Mouse (Mus musculus) neutrophil, adult 5-6 weeks (primary cell): ENCODE data around the gene C130050O18Rik. TPM values are rescaled to one million over a fixed set of nuclear protein-coding genes. Genes with fewer than 3 reads are reported as not detected.
A peak's percentile ranks its signal among the peaks of the same experiment; 100 is the strongest.

ENCODE experiments used
- ATAC-seq: fragments of 151-379, 151-347 bp; 2 replicates; pipeline ENCODE4 v1.8.0; 2017; ENCODE audit warnings: mild to moderate bottlenecking, moderate TSS enrichment; ENCODE audit not compliant: insufficient number of reproducible peaks, poor library complexity, low FRiP score, severe bottlenecking; ENCODE audit errors: extremely low read depth
- total RNA-seq: library from RNA; stranded (forward); fragments of 200-1000 nt; gene quantifications from 2 replicates; pipeline ENCODE4 v1.2.3, GENCODE M21; 2017

The C130050O18Rik gene
- total RNA-seq, 1 experiment from 2014 or later, result 40.3 TPM

DNA sequence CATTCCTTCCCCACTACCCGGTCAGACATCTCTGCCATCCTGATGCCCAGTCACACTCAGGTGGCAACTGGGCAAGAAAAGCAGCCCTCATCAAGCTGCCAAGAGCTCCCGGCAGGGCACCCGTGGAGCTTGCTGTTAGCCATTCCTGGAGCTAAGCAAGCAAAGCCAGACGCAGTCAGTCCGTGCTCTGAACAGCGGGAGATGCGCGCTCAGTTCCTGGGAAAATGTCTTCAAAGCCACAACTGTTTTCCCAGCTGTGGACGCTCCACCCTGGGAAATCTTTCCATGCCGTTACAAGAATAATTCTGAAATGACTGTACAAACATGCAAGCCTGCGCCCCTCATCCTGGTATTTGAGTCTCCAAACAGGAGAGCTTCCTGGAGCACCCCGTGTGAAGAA, 37.3 kb downstream of the C130050O18Rik start:
- ATAC-seq, result no peak

DNA sequence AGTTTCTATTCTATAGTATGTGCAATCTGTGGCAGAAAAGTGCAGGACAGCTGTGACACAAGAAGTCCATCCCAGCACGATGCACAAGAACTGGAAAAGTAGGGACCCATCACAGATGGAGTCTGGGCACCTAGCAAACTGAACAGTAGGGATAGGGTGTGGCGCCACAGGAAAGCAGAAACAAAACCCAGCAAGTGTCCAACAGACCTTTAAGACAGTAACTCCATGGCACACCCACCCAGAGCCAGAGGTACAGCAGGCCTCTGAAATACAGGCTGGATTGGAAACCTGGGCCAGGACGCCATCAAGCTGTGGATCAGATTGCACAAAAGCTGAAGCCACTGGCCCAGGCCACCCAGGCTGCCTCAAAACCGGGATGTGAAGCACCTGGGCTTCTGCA, 37.9 kb downstream of the C130050O18Rik start:
- no peak for ATAC-seq

GRCm38 (mm10) chr5:139445258-139445657, 40.2 kb downstream of the C130050O18Rik start:
- no peak for ATAC-seq

GRCm38 (mm10) chr5:139448025-139448424, 42.9 kb downstream of the C130050O18Rik start:
- ATAC-seq, result no peak

GRCm38 (mm10) chr5:139449161-139449791, 44.2 kb downstream of the C130050O18Rik start:
- ATAC-seq, result no peak

DNA sequence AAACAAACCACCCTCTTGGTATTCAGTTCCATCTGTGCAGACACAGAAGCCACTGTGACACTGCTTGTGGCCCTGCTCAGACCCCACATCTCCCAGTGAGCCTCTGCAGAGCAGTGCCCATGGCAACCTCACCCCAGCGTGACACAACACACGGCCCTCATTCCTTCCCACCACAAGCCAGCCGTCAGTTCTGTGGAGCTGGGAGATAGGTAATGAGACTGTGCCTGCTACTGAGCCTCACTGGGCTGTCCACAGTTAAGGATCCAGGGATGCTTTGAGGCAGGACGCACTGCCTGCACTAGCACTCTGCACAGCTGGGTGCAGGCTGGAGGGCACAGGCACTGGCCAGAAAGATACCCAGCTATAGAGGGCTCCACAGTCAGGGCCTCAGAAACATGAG, 44.8 kb downstream of the C130050O18Rik start:
- peak; percentile 18; the same call in 1 of the 2 replicates for ATAC-seq

DNA sequence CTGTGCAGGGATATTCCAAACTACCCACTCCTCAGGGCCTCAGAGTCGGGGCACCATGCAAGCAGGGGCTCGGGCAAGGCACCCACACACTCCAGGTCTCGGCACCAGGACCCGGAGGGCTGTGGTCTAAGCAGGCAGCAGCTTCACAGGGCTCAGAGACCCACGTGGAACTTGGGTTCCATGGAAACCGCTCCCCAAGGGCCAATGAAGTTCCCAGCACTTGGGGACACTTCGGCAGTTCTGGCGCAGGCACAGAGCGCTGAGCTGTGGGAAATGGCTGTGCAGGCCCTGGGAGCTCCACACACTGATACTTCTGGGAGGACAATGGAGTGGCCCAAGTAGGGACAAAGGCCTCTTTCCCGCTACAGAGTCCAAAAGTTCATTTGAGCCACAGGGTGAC, 48.0 kb downstream of the C130050O18Rik start:
- ATAC-seq, result no peak

DNA sequence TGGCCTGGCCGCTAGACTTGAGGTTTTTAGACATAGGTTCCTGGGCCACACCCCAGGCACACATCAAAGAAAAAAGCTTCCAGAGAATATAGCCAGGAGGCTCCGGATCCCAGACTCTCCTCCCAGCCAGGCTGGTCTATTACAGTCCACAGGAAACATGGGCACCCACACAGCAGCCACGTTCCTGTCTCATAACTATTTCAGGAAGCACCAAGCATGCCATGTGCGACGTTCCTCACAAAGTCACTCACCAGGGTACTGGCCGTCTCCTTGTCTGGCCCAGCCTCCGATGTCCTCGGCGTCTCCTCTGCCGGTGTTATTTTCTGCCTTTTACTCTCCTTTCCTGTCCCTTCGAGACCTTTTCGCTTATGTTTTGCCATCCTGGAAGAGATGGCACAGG, 50.1 kb downstream of the C130050O18Rik start:
- ATAC-seq, result no peak

DNA sequence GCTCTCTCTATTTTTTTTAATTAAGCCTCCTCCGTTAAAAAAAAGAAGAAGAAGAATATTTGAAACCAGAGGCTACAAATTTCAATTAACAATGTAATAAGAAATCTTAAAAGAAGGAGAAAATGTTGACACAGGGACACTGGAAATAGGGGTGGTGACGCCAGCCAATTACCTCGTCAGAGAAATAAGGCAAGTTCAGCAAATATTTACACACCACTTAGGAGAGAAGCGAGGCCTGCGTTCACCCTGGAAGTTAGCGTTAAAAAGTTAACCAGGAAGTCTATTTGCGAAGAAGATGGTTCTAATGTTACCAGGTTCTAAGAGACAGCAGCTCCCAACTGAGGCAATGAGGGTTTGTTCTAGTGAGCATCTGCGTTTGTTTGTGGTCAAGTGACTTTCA, 52.2 kb downstream of the C130050O18Rik start:
- no peak for ATAC-seq

GRCm38 (mm10) chr5:139459938-139460337, 54.9 kb downstream of the C130050O18Rik start:
- ATAC-seq, result no peak

GRCm38 (mm10) chr5:139460384-139461067, 55.4 kb downstream of the C130050O18Rik start, which contains the start of gene 3110082I17Rik:
TSS of gene 3110082I17Rik (minus strand) at chr5:139460527.
- ATAC-seq, result peak; percentile 99

DNA sequence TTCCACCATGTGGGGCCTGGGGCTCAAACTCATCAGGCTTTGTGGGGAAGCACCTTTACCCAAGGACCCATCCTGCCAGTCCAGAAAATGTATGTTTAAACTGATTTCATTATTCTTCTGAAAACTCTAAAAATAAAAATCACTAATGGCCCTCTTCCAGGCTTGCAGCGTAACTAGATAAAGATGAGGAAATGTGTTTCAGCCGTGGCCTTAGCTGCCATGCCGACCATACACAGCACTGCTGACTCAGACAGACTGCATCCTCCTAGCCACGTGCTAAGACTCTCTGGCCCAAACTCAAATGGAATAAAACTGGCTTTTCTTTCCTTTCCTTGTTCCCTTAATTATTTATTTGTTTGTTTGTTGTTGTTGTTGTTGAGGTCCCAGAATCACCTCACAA, 59.8 kb downstream of the C130050O18Rik start:
- no peak for ATAC-seq

Other genes with a start within 250 kb of the C130050O18Rik start
- gene Sun1, start 204.6 kb upstream of the C130050O18Rik start, total RNA-seq, result 63.8 and 72.3 TPM in 2 replicates
- gene Get4, start 153.0 kb upstream of the C130050O18Rik start, total RNA-seq, result 16.6 and 17.3 TPM in 2 replicates
- 20.8 and 21.1 TPM in 2 replicates for gene Adap1, start 79.7 kb upstream of the C130050O18Rik start, total RNA-seq
- 14.4 and 17.2 TPM in 2 replicates for gene Cox19, start 53.9 kb upstream of the C130050O18Rik start, total RNA-seq
- not detected in 2 replicates for gene Cyp2w1, start 52.7 kb upstream of the C130050O18Rik start, total RNA-seq
- gene Gpr146, start 27.6 kb upstream of the C130050O18Rik start, total RNA-seq, result 44.6 and 45.5 TPM in 2 replicates
- 0.12 and 0.98 TPM in 2 replicates for gene Gper1, start 17.9 kb downstream of the C130050O18Rik start, total RNA-seq
- 15.0 and 16.7 TPM in 2 replicates for gene 3110082I17Rik, start 55.2 kb downstream of the C130050O18Rik start, total RNA-seq
- 11.4 and 11.9 TPM in 2 replicates for gene Zfand2a, start 79.3 kb downstream of the C130050O18Rik start, total RNA-seq
- gene Uncx, start 138.2 kb downstream of the C130050O18Rik start, total RNA-seq, result not detected in 2 replicates